Mouse (Mus musculus): ENCODE results near the gene Pglyrp1.

- TF ChIP-seq CTCF (IDR thresholded peaks at IDR 0.05; ENCODE audit: extremely low read depth, insufficient read length, insufficient replicate concordance, low read depth, low read length) (no peak), POLR2A (IDR thresholded peaks at IDR 0.05; ENCODE audit: low read depth, low read length) (no peak)
Measured at GRCm38 (mm10) chr7:18832298-18832697, 38.8 kb upstream of the Pglyrp1 start.

Measured in small intestine, adult 2 months (tissue).